Mouse (Mus musculus) forebrain, embryonic 15.5 days (tissue): ENCODE measurements around the gene Olfr1164. TPM values are rescaled to one million over a fixed set of nuclear protein-coding genes. Genes with fewer than 3 reads are reported as not detected.

Source experiments
- ATAC-seq: fragments of 200-750 bp; cut with Nextera tagmentation; replicated peaks from 2 replicates; pipeline ENCODE4 v1.8.0; 2017; ENCODE audit warnings: mild to moderate bottlenecking, moderate TSS enrichment, moderate library complexity
- H3K27ac ChIP-seq: fragments of 300-500 bp; sonication (generic); replicated peaks from 2 replicates; pipeline ENCODE4 v1.5.1; 2015; ENCODE audit warnings: mild to moderate bottlenecking, inconsistent platforms
- H3K27me3 ChIP-seq: fragments of 300-500 bp; sonication (generic); 2 replicates; pipeline ENCODE4 v1.6.1; 2015; ENCODE audit warnings: inconsistent platforms
- H3K36me3 ChIP-seq: fragments of 300-500 bp; sonication (generic); 2 replicates; pipeline ENCODE4 v1.6.1; 2015; ENCODE audit warnings: mild to moderate bottlenecking, inconsistent platforms
- H3K4me1 ChIP-seq: fragments of 300-500 bp; sonication (generic); 2 replicates; pipeline ENCODE4 v1.6.1; 2015; ENCODE audit warnings: inconsistent platforms
- H3K4me2 ChIP-seq: fragments of 300-500 bp; sonication (generic); replicated peaks from 2 replicates; pipeline ENCODE4 v1.6.1; 2015; ENCODE audit warnings: mild to moderate bottlenecking, inconsistent platforms
- H3K4me3 ChIP-seq: fragments of 300-500 bp; sonication (generic); 2 replicates; pipeline ENCODE4 v1.5.1; 2015; ENCODE audit warnings: mild to moderate bottlenecking, inconsistent platforms
- H3K9ac ChIP-seq: fragments of 300-500 bp; sonication (generic); replicated peaks from 2 replicates; pipeline ENCODE4 v1.6.1; 2015; ENCODE audit warnings: mild to moderate bottlenecking, inconsistent platforms
- H3K9me3 ChIP-seq: fragments of 300-500 bp; sonication (generic); 2 replicates; pipeline ENCODE4 v1.6.1; 2016; ENCODE audit warnings: inconsistent platforms
- WGBS: fragments of 180-500 bp; shearing (Covaris S2); methylation state at CpG from one replicate; pipeline ENCODE4 v1.1.7; 2015; ENCODE audit warnings: mixed read lengths; 5-methylcytosine and 5-hydroxymethylcytosine counted together
- polyA plus RNA-seq: library from polyadenylated mRNA; unstranded; fragments of >200 nt; fragmentation: Nextera tagmentation; extraction: Ambion mirVana; gene quantifications from 2 replicates; pipeline ENCODE4 v1.2.1, GENCODE M21; 2015

Olfr1164 gene
- not detected in 2 replicates for polyA plus RNA-seq

- H3K9ac ChIP-seq, result no peak within 1 kb of the TSS
- H3K4me2 ChIP-seq, result no peak within 1 kb of the TSS
- 75% methylated on average over 4 of the region's 4 CpGs for WGBS
- H3K4me1 ChIP-seq, result no peaks in the 10 kb centered on the region
- no peak within 1 kb of the TSS for H3K4me3 ChIP-seq
- H3K36me3 ChIP-seq, result no peaks in the 10 kb centered on the region
- no peaks in the 10 kb centered on the region for H3K9me3 ChIP-seq
- H3K27me3 ChIP-seq, result no peaks in the 10 kb centered on the region
- ATAC-seq, result no peak
- H3K27ac ChIP-seq, result no peak within 1 kb of the TSS
Observed at GRCm38 (mm10) chr2:88093866-88094265, at the start of gene Olfr1164. Gene Olfr1164 (minus strand): TSS chr2:88093966.

- Histone ChIP-seq H3K36me3 (no peaks in the 10 kb centered on the region), H3K4me3 (no peak within 1 kb of the TSS), H3K27ac (no peak within 1 kb of the TSS), H3K9ac (no peak within 1 kb of the TSS), H3K27me3 (no peaks in the 10 kb centered on the region), H3K4me2 (no peak within 1 kb of the TSS), H3K4me1 (no peaks in the 10 kb centered on the region), H3K9me3 (no peaks in the 10 kb centered on the region)
- 93% methylated on average over 1 of the region's 1 CpGs for WGBS
- no peak for ATAC-seq
Observed at GRCm38 (mm10) chr2:88128172-88128571, 34.4 kb upstream of the Olfr1164 start, which contains the start of gene Olfr1166. Gene Olfr1166 (minus strand): TSS chr2:88128272.

GRCm38 (mm10) chr2:88071730-88072129 lies 22.0 kb downstream of the Olfr1164 start, which contains the start of gene Olfr1163:
Gene Olfr1163 (minus strand): TSS chr2:88071830.
- Histone ChIP-seq H3K36me3 (no peaks in the 10 kb centered on the region), H3K27me3 (no peaks in the 10 kb centered on the region), H3K9me3 (no peaks in the 10 kb centered on the region), H3K4me3 (no peak within 1 kb of the TSS), H3K4me1 (no peaks in the 10 kb centered on the region), H3K27ac (no peak within 1 kb of the TSS), H3K9ac (no peak within 1 kb of the TSS), H3K4me2 (no peak within 1 kb of the TSS)
- no peak for ATAC-seq

GRCm38 (mm10) chr2:88063587-88063986 lies 30.2 kb downstream of the Olfr1164 start:
- no peak overlapping the region for H3K9ac ChIP-seq
- no peaks in the 10 kb centered on the region for H3K4me1 ChIP-seq
- H3K27ac ChIP-seq, result no peak overlapping the region
- no peaks in the 10 kb centered on the region for H3K27me3 ChIP-seq
- no peaks in the 10 kb centered on the region for H3K36me3 ChIP-seq
- no peaks in the 10 kb centered on the region for H3K9me3 ChIP-seq
- H3K4me3 ChIP-seq, result no peak overlapping the region
- no peak for ATAC-seq
- H3K4me2 ChIP-seq, result no peak overlapping the region
- 87% methylated on average over 2 of the region's 2 CpGs for WGBS

- no peak within 1 kb of the TSS for H3K9ac ChIP-seq
- no peaks in the 10 kb centered on the region for H3K36me3 ChIP-seq
- ATAC-seq, result no peak
- no peaks in the 10 kb centered on the region for H3K4me1 ChIP-seq
- H3K27me3 ChIP-seq, result no peaks in the 10 kb centered on the region
- H3K9me3 ChIP-seq, result no peaks in the 10 kb centered on the region
- H3K27ac ChIP-seq, result no peak within 1 kb of the TSS
- 80% methylated on average over 1 of the region's 1 CpGs for WGBS
- no peak within 1 kb of the TSS for H3K4me3 ChIP-seq
- H3K4me2 ChIP-seq, result no peak within 1 kb of the TSS
Observed at GRCm38 (mm10) chr2:88051029-88051428, 42.7 kb downstream of the Olfr1164 start, which contains the start of gene Olfr1162. Gene Olfr1162 (minus strand): TSS chr2:88051129.

Other genes starting within 250 kb of the Olfr1164 start
- gene Olfr1150-ps1, start 250.0 kb downstream of the Olfr1164 start, polyA plus RNA-seq, result not detected in 2 replicates
- not detected in 2 replicates for gene Olfr1151, start 238.1 kb downstream of the Olfr1164 start, polyA plus RNA-seq
- gene Olfr1152, start 227.5 kb downstream of the Olfr1164 start, polyA plus RNA-seq, result not detected in 2 replicates
- gene Olfr1153, start 199.0 kb downstream of the Olfr1164 start, polyA plus RNA-seq, result not detected in 2 replicates
- gene Olfr1154, start 188.8 kb downstream of the Olfr1164 start, polyA plus RNA-seq, result not detected in 2 replicates
- not detected in 2 replicates for gene Olfr1155, start 148.8 kb downstream of the Olfr1164 start, polyA plus RNA-seq
- gene Olfr1156, start 140.9 kb downstream of the Olfr1164 start, polyA plus RNA-seq, result not detected in 2 replicates
- gene Olfr1157, start 125.7 kb downstream of the Olfr1164 start, polyA plus RNA-seq, result not detected in 2 replicates
- not detected in 2 replicates for gene Olfr74, start 119.3 kb downstream of the Olfr1164 start, polyA plus RNA-seq
- not detected in 2 replicates for gene Olfr1158, start 103.9 kb downstream of the Olfr1164 start, polyA plus RNA-seq
- not detected in 2 replicates for gene Olfr1160, start 85.7 kb downstream of the Olfr1164 start, polyA plus RNA-seq
- not detected in 2 replicates for gene Olfr1161, start 71.2 kb downstream of the Olfr1164 start, polyA plus RNA-seq
- not detected in 2 replicates for gene Olfr73, start 56.3 kb downstream of the Olfr1164 start, polyA plus RNA-seq
- gene Olfr1162, start 42.8 kb downstream of the Olfr1164 start, polyA plus RNA-seq, result not detected in 2 replicates
- not detected in 2 replicates for gene Olfr1163, start 22.1 kb downstream of the Olfr1164 start, polyA plus RNA-seq
- not detected in 2 replicates for gene Olfr1166, start 34.3 kb upstream of the Olfr1164 start, polyA plus RNA-seq
- not detected in 2 replicates for gene Olfr1167, start 61.2 kb upstream of the Olfr1164 start, polyA plus RNA-seq
- not detected in 2 replicates for gene Olfr1168, start 87.9 kb upstream of the Olfr1164 start, polyA plus RNA-seq
- gene Olfr1170, start 134.4 kb upstream of the Olfr1164 start, polyA plus RNA-seq, result not detected in 2 replicates
- not detected in 2 replicates for gene Olfr1173, start 185.9 kb upstream of the Olfr1164 start, polyA plus RNA-seq
- not detected in 2 replicates for gene Olfr1174-ps, start 221.2 kb upstream of the Olfr1164 start, polyA plus RNA-seq
- not detected in 2 replicates for gene Olfr1175-ps, start 233.2 kb upstream of the Olfr1164 start, polyA plus RNA-seq
- not detected in 2 replicates for gene Olfr1176, start 242.8 kb upstream of the Olfr1164 start, polyA plus RNA-seq